Mouse (Mus musculus) CD8-positive naive resting alpha-beta T cell, adult 57 days (primary cell): ENCODE measurements around the gene Cobl. TPM values are rescaled to one million over a fixed set of nuclear protein-coding genes. Genes with fewer than 3 reads are reported as not detected.

ENCODE experiments used
- total RNA-seq: library from RNA; stranded (reverse); gene quantifications from one replicate; pipeline ENCODE4 v1.2.4, GENCODE M21; 2023

Gene Cobl
- total RNA-seq = not detected

GRCm38 (mm10) chr11:12464181-12465162 is at the start of gene Cobl:
Cobl (minus strand) TSS chr11:12464960.

